Mouse (Mus musculus) CH12.LX (cell line): ENCODE measurements around the gene Hist1h2bk. TPM values are rescaled to one million over a fixed set of nuclear protein-coding genes. Genes with fewer than 3 reads are reported as not detected.

ENCODE experiments used
- DNase-seq: peaks from one replicate; pipeline ENCODE4 v3.0.0-alpha.2; 2013; ENCODE audit errors: extremely low read depth
- H3K27ac ChIP-seq: 2 replicates; pipeline ENCODE4 v1.5.1; 2012; ENCODE audit warnings: low read depth, mild to moderate bottlenecking, control low read depth, moderate library complexity; ENCODE audit not compliant: insufficient read depth
- H3K27me3 ChIP-seq: replicated peaks from 2 replicates; pipeline ENCODE3; 2012; ENCODE audit warnings: inconsistent platforms
- H3K36me3 ChIP-seq, 2 experiments: replicated peaks in 1 of 2; 2 replicates each; pipeline versions ENCODE3 to v1.6.1; 2012; ENCODE audit warnings: inconsistent platforms in 1 of 2, low read length in 1 of 2, mild to moderate bottlenecking in 1 of 2, mixed read lengths in 1 of 2, moderate library complexity in 1 of 2; ENCODE audit not compliant: control insufficient read depth in 1 of 2, insufficient read depth in 1 of 2
- H3K4me1 ChIP-seq, 2 experiments: 2 replicates each; pipeline ENCODE4 v1.6.1; 2012; ENCODE audit warnings: inconsistent platforms in 1 of 2, moderate library complexity in 1 of 2; ENCODE audit not compliant: insufficient read depth in 2 of 2, control insufficient read depth in 1 of 2
- H3K4me2 ChIP-seq: 2 replicates; pipeline ENCODE4 v1.6.1; 2012; ENCODE audit warnings: low read depth, mild to moderate bottlenecking, control low read depth; ENCODE audit not compliant: poor library complexity, insufficient read depth, severe bottlenecking
- H3K4me3 ChIP-seq, 3 experiments: fragments of 150-350 bp in 1 of 3; sonication (generic) in 1 of 3; replicated peaks in 1 of 3; 2 replicates each; pipeline versions ENCODE3 to v1.5.1; 2011 to 2012; ENCODE audit warnings: low read depth in 2 of 3, low read length in 2 of 3, mild to moderate bottlenecking in 2 of 3, moderate library complexity in 2 of 3, control low read depth in 1 of 3, improper control_type of control experiment in 1 of 3, inconsistent platforms in 1 of 3, mixed read lengths in 1 of 3; ENCODE audit not compliant: poor library complexity in 1 of 3
- H3K79me2 ChIP-seq: replicated peaks from 2 replicates; pipeline ENCODE4 v1.6.1; 2012; ENCODE audit warnings: mild to moderate bottlenecking, moderate library complexity; ENCODE audit not compliant: control insufficient read depth, poor library complexity, insufficient read depth, severe bottlenecking; ENCODE audit errors: extremely low read depth
- H3K9ac ChIP-seq: 2 replicates; pipeline ENCODE4 v1.6.1; 2012; ENCODE audit warnings: low read depth, mild to moderate bottlenecking, control low read depth, moderate library complexity; ENCODE audit not compliant: insufficient read depth
- H3K9me3 ChIP-seq: replicated peaks from 2 replicates; pipeline ENCODE3; 2012; ENCODE audit warnings: low read length, inconsistent platforms, mixed read lengths
- E2F4 ChIP-seq: IDR thresholded peaks from 2 replicates; pipeline ENCODE4 v1.6.1; 2011; ENCODE audit warnings: low read depth, low read length, improper control_type of control experiment; ENCODE audit not compliant: insufficient replicate concordance
- IRF4 ChIP-seq: IDR thresholded peaks from 2 replicates; pipeline ENCODE4 v1.6.1; 2014; ENCODE audit warnings: low read depth, mild to moderate bottlenecking, inconsistent platforms, low read length, improper control_type of control experiment
- JUN ChIP-seq: IDR thresholded peaks from 2 replicates; pipeline ENCODE4 v1.6.1; 2011; ENCODE audit warnings: low read depth, mild to moderate bottlenecking, low read length, improper control_type of control experiment, moderate library complexity; ENCODE audit not compliant: insufficient read depth
- MAX ChIP-seq: IDR thresholded peaks from 2 replicates; pipeline ENCODE4 v1.6.1; 2011; ENCODE audit warnings: low read length, improper control_type of control experiment
- MXI1 ChIP-seq: IDR thresholded peaks from 2 replicates; pipeline ENCODE4 v1.6.1; 2011; ENCODE audit warnings: mild to moderate bottlenecking, low read depth, low read length, improper control_type of control experiment
- NELFE ChIP-seq: IDR thresholded peaks from 2 replicates; pipeline ENCODE4 v1.6.1; 2011; ENCODE audit warnings: low read depth, low read length, improper control_type of control experiment
- NRF1 ChIP-seq: IDR thresholded peaks from 2 replicates; pipeline ENCODE4 v1.6.1; 2014; ENCODE audit warnings: low read depth, mild to moderate bottlenecking, inconsistent platforms, low read length, improper control_type of control experiment, moderate library complexity
- RAD21 ChIP-seq: IDR thresholded peaks from 2 replicates; pipeline ENCODE4 v1.6.1; 2011; ENCODE audit warnings: low read depth, mild to moderate bottlenecking, low read length, improper control_type of control experiment, moderate library complexity
- ZKSCAN1 ChIP-seq: IDR thresholded peaks from 2 replicates; pipeline ENCODE4 v1.6.1; 2012; ENCODE audit warnings: low read depth, inconsistent platforms, low read length, improper control_type of control experiment, borderline replicate concordance
- dilution Hi-C: fragments of 300-500 bp; cut with MboI; formaldehyde crosslinking; loops from 2 replicates; pipeline ENCODE4 v1.14.3; 2020; ENCODE audit warnings: low sequenced_read_pairs; ENCODE audit not compliant: extremely low pct_unique_long_range_greater_than_20kb, extremely low pct_ligation_motif_present
- in situ Hi-C: fragments of 300-500 bp; cut with MboI; formaldehyde crosslinking; loops from 3 replicates; pipeline ENCODE4 v1.14.3; 2019; ENCODE audit warnings: low sequenced_read_pairs, low pct_ligation_motif_present, low pct_unique_long_range_greater_than_20kb, mixed read lengths
- polyA plus RNA-seq: library from polyadenylated mRNA; unstranded; fragments of >175 nt; gene quantifications from 2 replicates; pipeline ENCODE4 v1.2.1, GENCODE M21; 2012; ENCODE audit warnings: low read depth; ENCODE audit not compliant: insufficient read length
- total RNA-seq, 2 experiments: library from RNA; depleted of rRNA; stranded (reverse); fragments of 300-350 nt in 1 of 2; fragments of >200 nt in 1 of 2; gene quantifications; 2 replicates each; pipeline ENCODE4 v1.2.3; 2012 to 2014

The Hist1h2bk gene
- total and polyA plus RNA-seq, 3 experiments, result 8.1 to 2,636 (median 47.2) TPM

DNA sequence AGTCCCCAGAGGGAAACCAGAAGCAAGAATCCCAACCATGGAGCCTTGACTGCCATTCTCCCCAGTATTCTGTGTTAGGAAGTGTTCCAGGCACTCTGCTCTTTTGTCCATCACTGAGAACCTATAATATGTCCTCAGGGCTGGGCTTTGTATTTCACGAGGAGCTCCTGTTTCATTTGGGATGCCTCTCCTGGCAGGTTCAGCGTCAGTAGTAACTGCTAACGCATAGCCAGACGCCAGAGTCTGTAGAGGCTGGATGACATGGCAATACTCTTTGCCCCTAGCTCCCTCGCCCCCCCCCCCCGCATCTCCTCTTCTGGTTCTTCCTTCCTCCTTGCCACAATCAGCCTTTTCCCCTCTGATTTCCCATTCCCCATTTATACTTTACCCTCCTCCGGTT lies 26.0 kb upstream of the Hist1h2bk start, which contains the start of gene Prss16:
Gene Prss16 (minus strand): TSS at position 101 of the 400 bp plus-strand sequence.
- Histone ChIP-seq H3K9ac (no peak within 1 kb of the TSS), H3K79me2 (no peaks in the 10 kb centered on the region), H3K4me1 (peaks cover 3 to 16% of the 10 kb centered on the region in 2 experiments; a peak in 3 of 4 replicates), H3K27ac (no peak within 1 kb of the TSS), H3K36me3 (no peaks in the 10 kb centered on the region), H3K4me3 (no peak within 1 kb of the TSS), H3K27me3 (peaks cover 84% of the 10 kb centered on the region), H3K4me2 (no peak within 1 kb of the TSS), H3K9me3 (no peaks in the 10 kb centered on the region)
- DNase-seq, result no peak
- in situ Hi-C loops (loop anchor here (25.0 kb wide), 1 partner anchor 597 kb away; the partner anchor contains the start of gene Zkscan3), dilution Hi-C loops (no loop called here)
- TF ChIP-seq NELFE (no peak), RAD21 (no peak), E2F4 (no peak), IRF4 (no peak), MXI1 (no peak)

DNA sequence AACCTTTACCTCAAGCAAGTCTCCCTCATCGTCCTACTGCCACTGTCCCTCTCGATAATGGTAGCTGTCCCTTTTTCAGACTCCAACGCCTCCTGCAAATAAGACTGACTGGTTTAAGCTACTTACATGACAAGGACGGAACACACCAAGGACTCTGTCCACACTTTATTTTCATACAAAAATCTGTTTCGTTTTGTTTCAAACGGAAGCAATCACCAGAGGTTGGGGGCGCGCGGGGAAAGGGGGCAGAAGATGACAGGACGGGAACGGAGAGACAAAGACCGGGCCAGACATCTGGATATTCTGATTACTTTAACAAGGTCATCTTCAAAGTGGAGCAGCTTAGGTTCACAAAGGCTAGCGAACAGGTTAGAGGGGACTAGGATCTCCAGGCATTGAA lies 22.0 kb upstream of the Hist1h2bk start:
- dilution Hi-C loops, result no loop called here
- H3K27ac ChIP-seq, result no peak overlapping the region
- H3K4me2 ChIP-seq, result peak overlapping the region; percentile 71
- peaks cover 0 to 14% of the 10 kb centered on the region in 2 experiments; a peak in 2 of 4 replicates for H3K4me1 ChIP-seq
- no peaks in the 10 kb centered on the region for H3K36me3 ChIP-seq
- DNase-seq, result no peak
- TF ChIP-seq IRF4, result no peak
- TF ChIP-seq NRF1, result no peak
- no peak for TF ChIP-seq MAX
- no peak for TF ChIP-seq JUN
- in situ Hi-C loops, result loop anchor here (25.0 kb wide), 1 partner anchor 601 kb away; the partner anchor contains the start of gene Zkscan3
- no peaks in the 10 kb centered on the region for H3K79me2 ChIP-seq
- no peaks in the 10 kb centered on the region for H3K9me3 ChIP-seq
- H3K9ac ChIP-seq, result 0 out of 2 replicates have a peak overlapping the region, but pooled peaks have one; percentile 19
- peaks cover 63% of the 10 kb centered on the region for H3K27me3 ChIP-seq
- peak overlapping the region in 1 of 3 experiments; percentile 23 for H3K4me3 ChIP-seq

DNA sequence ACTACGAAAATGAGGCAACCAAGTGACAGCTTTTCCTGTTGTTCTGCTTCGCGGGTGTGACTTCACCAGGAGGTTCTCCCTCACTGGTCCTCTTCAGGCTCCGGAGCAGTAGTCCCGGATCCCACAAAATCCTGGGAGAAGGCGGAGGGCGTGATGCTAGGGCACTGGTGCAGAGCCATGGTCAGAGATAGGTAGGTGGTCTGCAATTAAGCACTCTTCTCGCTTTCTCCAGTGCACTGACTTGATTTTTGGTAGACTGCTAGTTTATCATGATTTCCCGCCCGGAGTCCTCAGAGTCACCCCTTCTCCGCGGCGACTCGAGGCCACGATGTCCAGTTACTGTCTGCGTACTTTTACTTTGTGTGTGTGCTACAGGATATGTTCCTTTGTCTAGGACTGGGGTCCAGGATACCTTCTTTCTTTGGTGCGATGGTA lies 21.2 kb upstream of the Hist1h2bk start:
- Histone ChIP-seq H3K9ac (no peak overlapping the region), H3K4me1 (peaks cover 0 to 12% of the 10 kb centered on the region in 2 experiments; a peak in 2 of 4 replicates), H3K9me3 (no peaks in the 10 kb centered on the region), H3K4me3 (peak overlapping the region in 1 of 3 experiments; percentile 7), H3K27ac (no peak overlapping the region), H3K36me3 (no peaks in the 10 kb centered on the region), H3K27me3 (peaks cover 58% of the 10 kb centered on the region), H3K79me2 (no peaks in the 10 kb centered on the region), H3K4me2 (peak overlapping the region; percentile 31)
- dilution Hi-C loops (no loop called here), in situ Hi-C loops (loop anchor here (25.0 kb wide), 1 partner anchor 602 kb away; the partner anchor contains the start of gene Zkscan3)
- no peak for DNase-seq
- TF ChIP-seq MAX (0 out of 2 replicates have a peak, but pooled peaks have one; percentile 14), ZKSCAN1 (no peak)
